Mouse (Mus musculus) T-helper 2 cell (primary cell): ENCODE data around the gene Acnat1.
"Not testable (repeated sequence)": the region's sequence is repeated elsewhere in the genome, so short reads cannot be mapped to it uniquely, and the experiment has no call there.

Source experiments
- in situ Hi-C: fragments of 300-600 bp; cut with MboI, MseI; formaldehyde crosslinking; loops from one replicate; pipeline ENCODE4 v1.15.1; 2025; ENCODE audit warnings: high pct_unique_total_duplicates

Gene Acnat1

GRCm38 (mm10) chr4:49473435-49474100 lies at the start of gene Acnat1:
Gene Acnat1 (minus strand): TSS chr4:49473912.
- in situ Hi-C loops = no loop called here

- in situ Hi-C loops = loop anchor here (25.0 kb wide), 1 partner anchor 1235 kb away; the partner anchor contains the start of genes Erp44 and Invs
Measured at GRCm38 (mm10) chr4:49522576-49522975, 48.9 kb upstream of the Acnat1 start.

- in situ Hi-C loops = loop anchor here (25.0 kb wide), 1 partner anchor 1234 kb away; the partner anchor contains the start of genes Erp44 and Invs
Measured at GRCm38 (mm10) chr4:49521346-49521745, 47.6 kb upstream of the Acnat1 start.

- in situ Hi-C loops = loop anchor here (25.0 kb wide), 1 partner anchor 1233 kb away; the partner anchor contains the start of genes Erp44 and Invs
Measured at GRCm38 (mm10) chr4:49520572-49521340, 47.0 kb upstream of the Acnat1 start, which contains the start of the genes Mrpl50 and Zfp189. Gene Mrpl50 (minus strand): TSS chr4:49521093. Gene Zfp189 (plus strand): TSS chr4:49521176.

GRCm38 (mm10) chr4:49519476-49519875 lies 45.8 kb upstream of the Acnat1 start:
- in situ Hi-C loops = loop anchor here (25.0 kb wide), 1 partner anchor 1232 kb away; the partner anchor contains the start of genes Erp44 and Invs

- in situ Hi-C loops = loop anchor here (25.0 kb wide), 1 partner anchor 1227 kb away; the partner anchor contains the start of genes Erp44 and Invs
Measured at GRCm38 (mm10) chr4:49514441-49514840, 40.7 kb upstream of the Acnat1 start.

GRCm38 (mm10) chr4:49512636-49513035 lies 38.9 kb upstream of the Acnat1 start:
- in situ Hi-C loops = loop anchor here (25.0 kb wide), 1 partner anchor 1225 kb away; the partner anchor contains the start of genes Erp44 and Invs

- in situ Hi-C loops = loop anchor here (25.0 kb wide), 1 partner anchor 1223 kb away; the partner anchor contains the start of genes Erp44 and Invs
Measured at GRCm38 (mm10) chr4:49510236-49510835, 36.6 kb upstream of the Acnat1 start.

GRCm38 (mm10) chr4:49509183-49509582 lies 35.5 kb upstream of the Acnat1 start:
- in situ Hi-C loops = loop anchor here (25.0 kb wide), 1 partner anchor 1222 kb away; the partner anchor contains the start of genes Erp44 and Invs

GRCm38 (mm10) chr4:49506386-49506785 lies 32.7 kb upstream of the Acnat1 start, which contains the start of gene Baat:
Gene Baat (minus strand): TSS chr4:49506557.
- in situ Hi-C loops = loop anchor here (25.0 kb wide), 1 partner anchor 1219 kb away; the partner anchor contains the start of genes Erp44 and Invs

- in situ Hi-C loops = loop anchor here (25.0 kb wide), 1 partner anchor 1216 kb away; the partner anchor contains the start of genes Erp44 and Invs
Measured at GRCm38 (mm10) chr4:49503563-49503962, 29.9 kb upstream of the Acnat1 start.

- in situ Hi-C loops = not testable (repeated sequence)
Measured at GRCm38 (mm10) chr4:49485934-49486650, 12.4 kb upstream of the Acnat1 start.

GRCm38 (mm10) chr4:49485442-49485841 lies 11.7 kb upstream of the Acnat1 start:
- in situ Hi-C loops = no loop called here

GRCm38 (mm10) chr4:49480896-49481295 lies 7.2 kb upstream of the Acnat1 start:
- in situ Hi-C loops = no loop called here

- in situ Hi-C loops = no loop called here
Measured at GRCm38 (mm10) chr4:49480104-49480760, 6.5 kb upstream of the Acnat1 start.

GRCm38 (mm10) chr4:49479035-49479434 lies 5.3 kb upstream of the Acnat1 start:
- in situ Hi-C loops = not testable (repeated sequence)

- in situ Hi-C loops = no loop called here
Measured at GRCm38 (mm10) chr4:49478118-49478877, 4.6 kb upstream of the Acnat1 start.

GRCm38 (mm10) chr4:49474583-49474982 lies 871 bp upstream of the Acnat1 start:
- in situ Hi-C loops = no loop called here

GRCm38 (mm10) chr4:49469435-49470151 lies 4.1 kb downstream of the Acnat1 start:
- in situ Hi-C loops = no loop called here
